Mouse (Mus musculus) 3T3-L1 (cell line): Measurements from ENCODE around the gene Akap8l.
A peak's percentile ranks its signal among the peaks of the same experiment; 100 is the strongest.

Experiments
- DNase-seq: peaks from one replicate; pipeline ENCODE4 v3.0.0-alpha.2; 2015; ENCODE audit warnings: low read depth, low spot score

Akap8l gene

DNA sequence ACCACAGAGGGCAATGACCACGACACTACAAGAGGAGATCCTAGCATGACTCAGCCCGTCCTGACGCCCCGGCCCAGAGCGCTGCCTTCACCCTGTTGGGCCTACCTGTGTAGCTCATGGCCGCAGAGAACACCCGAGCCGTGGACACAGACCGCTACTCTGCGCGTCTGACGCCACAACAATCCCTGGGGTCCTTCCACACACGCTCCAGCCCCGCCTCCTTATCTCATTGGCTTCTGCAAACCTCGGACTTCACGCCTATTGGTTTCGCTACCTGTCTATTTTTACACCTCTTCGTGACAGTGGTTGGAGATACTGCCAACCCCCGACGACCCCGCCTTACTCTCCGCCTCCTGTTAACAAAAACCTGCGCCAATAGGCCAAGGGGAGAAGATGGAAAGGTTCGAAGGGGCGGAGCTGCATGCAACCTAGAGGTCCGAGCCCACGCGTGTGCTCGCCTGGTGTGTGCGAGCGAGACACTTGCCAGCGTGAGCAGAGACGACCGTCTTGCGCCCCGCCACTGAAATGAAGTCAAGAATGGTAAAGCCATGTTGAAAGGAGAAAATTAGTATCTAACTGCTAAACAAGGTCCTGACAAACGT lies at the start of gene Akap8l:
Akap8l (minus strand) TSS at position 226 of the 602 bp plus-strand sequence.
- DNase-seq, result peak; percentile 99

DNA sequence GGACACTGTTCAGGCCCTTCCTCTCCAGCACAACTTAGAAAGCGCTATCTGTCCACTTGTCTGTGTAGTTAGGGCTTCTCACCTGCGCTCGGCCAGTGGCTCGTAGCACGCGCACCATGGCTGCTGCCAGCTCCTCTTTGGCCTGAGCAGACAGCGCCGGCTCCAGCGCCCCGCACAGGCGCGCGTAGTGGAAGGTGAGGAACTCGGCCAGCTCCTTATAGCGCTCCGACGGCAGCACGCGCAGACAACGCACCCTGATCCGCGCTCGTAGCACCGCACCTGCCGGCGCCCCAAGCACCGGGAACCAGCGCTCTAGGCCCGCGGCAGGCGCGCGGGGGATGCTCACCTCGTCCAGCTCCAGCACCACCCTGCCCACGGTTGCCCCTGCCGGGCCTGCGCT lies 45.9 kb upstream of the Akap8l start:
- DNase-seq, result no peak

DNA sequence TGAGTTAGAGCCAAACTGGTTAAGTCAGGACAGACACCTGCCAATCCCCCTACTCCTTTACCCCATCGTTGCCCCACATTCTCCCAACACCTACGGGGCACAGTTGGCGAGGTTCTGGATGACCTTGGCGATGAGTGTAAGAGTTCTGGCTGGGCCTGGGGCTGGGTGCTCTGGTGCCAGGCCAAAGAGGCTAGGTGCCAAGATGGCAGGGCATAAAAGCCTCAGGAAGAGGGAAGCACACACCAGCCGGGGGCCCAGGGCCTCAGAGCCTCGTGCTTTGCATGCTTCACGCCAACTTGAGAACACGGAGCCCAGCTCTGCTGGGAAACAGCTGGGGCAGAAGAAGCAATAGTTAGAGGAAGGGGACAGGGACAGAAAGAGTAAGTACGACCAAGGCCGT lies 43.5 kb upstream of the Akap8l start:
- no peak for DNase-seq

DNA sequence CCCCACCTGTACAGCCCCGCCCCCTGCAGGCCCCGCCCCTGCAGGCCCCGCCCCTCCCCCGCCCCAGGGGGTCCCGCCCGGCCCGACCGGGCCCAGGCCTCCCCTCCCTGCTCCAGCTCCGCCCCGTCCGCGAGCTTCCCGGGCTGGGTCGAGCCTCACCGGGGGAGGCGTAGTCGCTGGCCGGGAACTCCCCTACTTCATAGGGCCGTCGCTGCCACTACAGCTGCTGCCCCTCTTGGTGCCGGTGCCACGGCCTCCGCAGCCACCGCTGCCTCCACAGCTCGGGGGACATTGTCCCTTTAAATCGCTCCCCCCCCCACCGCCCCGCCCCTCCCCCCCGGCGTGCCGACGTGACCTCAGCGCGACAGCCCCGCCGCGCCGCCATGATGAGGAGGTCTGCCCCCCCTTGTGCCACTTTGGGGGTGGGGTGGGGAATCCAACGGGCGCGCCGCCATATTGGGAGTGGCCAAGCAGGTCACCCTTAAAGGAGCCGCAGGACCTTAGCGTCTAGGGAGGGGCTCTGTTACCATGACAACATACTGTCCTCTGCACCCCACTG lies 38.8 kb upstream of the Akap8l start, which contains the start of gene Wiz:
Wiz (minus strand) TSS at position 339 of the 559 bp plus-strand sequence.
- DNase-seq, result peak; percentile 86

DNA sequence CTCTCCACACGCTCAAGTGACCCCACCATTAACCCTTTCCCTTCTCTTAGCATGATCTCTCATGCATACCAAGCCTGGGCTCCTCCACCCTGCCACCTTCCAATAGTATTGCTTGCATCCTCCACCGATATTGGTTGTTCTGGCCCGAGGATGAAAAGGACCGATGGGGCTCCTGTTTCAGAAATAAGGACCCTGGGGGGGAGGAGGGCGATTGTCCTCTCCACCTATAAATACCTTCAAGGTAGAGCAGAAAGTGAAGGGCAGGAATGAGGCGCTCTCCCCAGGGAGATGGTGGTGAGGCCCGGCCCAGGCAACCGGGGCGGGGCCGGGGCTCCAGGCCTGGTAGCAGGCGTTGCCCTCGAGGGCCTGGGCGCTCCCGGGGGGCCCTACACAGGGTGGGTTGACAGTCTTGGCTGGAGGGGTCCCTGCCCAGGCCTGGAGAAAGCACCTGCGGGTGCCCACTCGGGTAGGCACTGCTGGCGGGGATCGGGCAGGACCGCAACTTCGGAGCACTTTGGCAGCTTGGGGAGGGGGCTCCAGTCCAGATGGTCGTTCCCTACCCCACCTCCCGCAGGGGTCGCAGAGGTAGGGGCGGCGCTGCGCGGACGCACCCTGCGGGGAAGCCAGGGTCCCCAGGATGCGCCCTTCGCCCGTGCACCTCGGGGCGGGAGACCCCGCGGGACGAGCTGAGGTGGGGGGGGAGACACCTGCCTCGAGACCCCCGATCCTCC lies 38.1 kb upstream of the Akap8l start:
- peak; percentile 36 for DNase-seq

DNA sequence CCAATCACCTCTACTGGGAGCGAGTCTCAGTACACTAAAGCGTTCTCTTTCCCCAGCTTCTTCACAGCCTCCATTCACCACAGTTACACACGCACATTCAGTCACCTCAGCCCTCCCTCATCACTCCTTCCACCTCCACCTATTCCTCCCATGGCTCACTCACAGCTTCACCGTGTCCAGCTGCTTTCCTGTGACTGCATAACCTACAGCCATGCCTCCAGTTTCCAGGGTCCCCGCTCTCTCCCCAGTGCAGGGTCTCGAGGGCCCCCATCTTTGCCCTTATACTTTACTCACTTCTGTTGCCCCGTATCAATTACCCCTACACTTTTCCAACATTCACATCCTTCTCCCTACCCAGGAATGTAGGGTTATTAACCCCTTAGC lies 37.6 kb upstream of the Akap8l start:
- DNase-seq, result no peak

DNA sequence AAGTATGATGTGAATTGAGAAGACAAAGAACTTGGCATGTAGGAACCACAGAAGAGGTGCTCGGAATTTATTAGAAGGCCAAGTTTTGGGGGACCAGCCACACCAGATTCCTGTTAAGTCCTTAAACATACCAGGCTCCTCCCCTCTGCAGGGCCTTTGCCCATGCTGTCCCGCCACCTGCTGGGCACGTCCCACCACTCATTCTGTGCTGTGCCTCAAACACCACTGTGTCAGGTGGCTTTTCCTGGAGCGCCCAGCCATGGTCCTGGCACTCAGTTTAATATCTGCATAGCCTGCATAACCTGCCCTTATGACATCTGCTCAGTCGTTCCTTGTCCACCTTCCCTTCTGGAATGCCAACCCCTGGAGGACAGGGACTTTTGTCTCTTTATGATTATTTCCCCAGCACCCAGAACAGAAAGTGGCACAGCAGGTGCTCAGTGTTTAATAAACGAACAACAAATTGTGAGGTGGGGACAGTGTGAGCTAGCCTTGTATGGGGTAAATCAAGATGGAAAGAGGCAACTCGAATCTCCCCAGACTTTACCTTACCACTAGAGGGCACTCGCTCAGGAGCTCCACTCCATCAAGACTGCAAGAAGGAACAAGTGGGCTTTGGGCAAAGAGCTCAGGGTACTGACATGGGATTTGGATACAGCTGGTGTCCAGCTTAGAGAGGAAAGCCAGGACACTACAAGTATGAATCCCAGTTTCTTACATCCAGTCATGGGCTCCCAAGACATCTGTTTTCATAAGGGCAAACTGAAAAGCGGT lies 36.4 kb upstream of the Akap8l start:
- DNase-seq, result peak; percentile 66

DNA sequence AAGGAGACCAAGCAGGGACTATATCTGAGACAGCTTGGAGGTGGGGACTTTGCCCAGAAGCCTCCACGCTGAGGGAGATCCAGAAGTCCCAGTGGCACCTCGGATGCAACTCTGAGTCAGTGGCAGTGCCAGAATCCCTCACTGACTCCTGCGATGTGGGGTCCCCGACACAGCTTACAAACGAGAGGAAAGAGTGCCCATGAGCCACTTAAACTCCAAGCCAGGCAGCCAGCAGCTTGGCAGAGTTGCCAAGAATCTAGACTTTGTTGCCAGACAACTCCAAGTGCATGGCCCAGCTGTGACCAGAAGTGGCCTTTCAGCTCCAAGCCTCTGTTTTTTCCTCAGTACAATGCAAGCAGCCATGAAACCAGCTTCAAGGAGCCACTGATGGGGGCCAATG lies 33.3 kb upstream of the Akap8l start:
- no peak for DNase-seq

DNA sequence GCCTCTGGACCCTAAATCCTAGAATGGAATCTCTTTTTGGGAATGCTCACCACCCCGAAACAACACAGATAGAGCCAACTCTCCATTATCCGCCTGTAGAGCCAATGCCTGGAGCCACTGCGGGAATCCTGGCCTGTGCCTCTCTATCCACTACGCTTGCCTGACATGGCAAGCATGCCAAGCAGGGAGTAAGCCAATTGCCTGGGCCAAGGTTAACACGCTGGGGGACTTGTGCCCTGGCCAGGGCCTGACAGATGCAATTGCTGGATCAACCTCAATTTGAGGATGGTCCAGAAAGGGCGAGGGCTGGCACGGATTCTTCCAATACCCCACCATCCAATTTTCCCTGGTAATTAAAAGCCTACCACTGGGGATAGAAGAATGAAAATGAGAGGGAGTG lies 32.2 kb upstream of the Akap8l start:
- no peak for DNase-seq

DNA sequence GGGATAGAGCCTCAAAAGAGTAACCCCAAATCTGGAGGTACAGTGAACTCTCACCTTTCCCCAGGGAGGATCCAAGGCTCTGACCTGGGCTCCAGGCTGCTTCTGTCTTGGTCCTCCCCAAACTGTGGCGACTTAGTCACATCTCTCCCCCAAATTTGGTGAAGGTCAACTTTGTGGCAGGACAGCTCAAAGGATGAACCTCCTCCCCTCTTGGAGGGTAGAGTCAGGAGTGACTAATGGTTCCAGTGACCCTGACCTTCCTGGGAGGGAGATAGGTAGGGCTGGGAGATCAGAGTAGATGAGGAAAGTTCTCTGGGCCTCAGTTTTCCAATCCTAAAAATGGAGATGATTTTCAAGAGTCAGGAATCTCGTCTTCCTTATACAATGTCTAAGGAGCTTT lies 28.4 kb upstream of the Akap8l start:
- no peak for DNase-seq

DNA sequence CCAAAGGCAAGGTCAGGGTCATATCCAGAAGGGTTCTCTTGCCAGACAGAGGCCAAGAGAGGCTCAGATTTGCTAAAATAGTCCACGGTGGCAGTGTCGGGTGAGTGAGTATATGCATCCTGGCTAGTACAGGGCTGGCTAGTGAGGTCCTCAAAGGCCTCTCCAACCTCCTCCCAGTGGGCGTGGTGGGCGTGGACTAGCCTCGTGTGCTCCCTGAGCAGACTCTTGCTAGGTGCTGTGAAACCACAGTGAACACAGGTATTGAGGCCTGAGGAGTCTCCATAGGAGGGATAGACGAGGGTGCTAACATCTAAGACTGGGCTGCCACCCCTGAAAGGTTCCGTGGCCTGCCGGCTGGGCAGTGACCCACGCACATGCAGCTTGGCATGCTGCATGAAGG lies 26.7 kb upstream of the Akap8l start:
- no peak for DNase-seq

DNA sequence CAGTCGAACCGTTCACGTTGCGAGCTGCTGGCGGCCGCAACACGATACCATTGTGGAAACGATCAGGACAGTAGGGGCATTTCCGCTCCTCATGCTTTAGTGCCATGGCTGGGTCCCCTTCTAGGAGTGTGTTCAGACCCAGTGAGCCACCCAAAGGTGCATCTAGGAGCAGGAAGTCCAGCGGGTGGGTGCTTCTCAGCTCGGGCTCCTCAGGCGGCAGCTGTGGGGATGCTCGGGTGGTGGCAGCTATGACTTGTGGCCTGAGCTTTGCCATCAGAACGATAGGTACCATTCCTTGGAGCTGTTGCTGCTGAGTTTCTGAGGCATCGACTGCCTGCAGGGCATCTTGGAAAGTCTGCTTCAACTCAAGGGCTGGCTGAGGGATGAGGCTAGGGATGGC lies 26.1 kb upstream of the Akap8l start:
- DNase-seq, result no peak

DNA sequence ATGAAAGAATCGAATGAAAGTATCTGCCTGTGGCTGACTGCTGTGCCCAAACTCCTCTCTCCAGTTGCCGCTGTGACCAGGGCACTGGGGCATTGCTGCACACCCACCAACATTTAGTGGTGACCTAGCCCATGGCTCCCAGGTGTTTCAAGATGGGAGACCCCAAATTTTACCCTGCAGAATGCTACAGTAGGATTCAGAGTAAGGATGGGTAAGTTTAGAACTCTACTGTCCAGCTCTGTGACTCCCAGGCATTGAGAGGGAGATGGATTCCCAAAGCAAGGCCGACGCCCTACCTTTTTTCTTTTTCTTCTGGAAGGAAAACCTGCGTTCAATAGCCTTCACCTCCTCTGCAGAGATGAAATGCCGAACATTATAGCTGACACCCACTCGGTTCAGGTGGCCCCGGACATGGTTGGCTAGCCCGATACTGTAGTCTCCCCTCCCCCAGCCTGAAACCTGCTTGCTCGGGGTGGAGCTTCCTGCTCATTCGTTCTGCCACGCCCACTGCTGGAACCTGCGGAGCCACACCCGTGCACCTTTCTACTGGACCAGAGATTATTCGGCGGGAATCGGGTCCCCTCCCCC lies 18.7 kb upstream of the Akap8l start:
- no peak for DNase-seq

DNA sequence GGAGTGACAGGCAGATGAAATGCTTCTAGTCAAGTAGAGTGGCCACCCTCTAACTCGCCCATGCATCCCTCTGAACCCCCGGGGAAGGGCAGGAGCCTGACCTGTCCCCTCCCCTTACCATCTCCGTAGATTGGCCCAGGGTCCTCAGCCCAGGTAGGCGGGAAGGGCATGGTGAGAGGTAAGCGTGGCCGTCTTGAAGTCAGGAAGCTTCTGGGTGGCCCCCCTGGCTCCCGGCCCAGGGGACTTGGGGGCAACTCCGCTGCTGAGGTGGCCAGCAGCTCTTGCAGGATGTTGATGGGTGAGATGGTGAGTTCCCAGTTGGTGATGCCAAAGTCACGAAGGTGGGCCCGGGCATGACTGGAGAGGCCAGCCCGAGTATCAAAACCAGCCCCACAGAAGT lies 17.3 kb upstream of the Akap8l start:
- DNase-seq, result no peak

DNA sequence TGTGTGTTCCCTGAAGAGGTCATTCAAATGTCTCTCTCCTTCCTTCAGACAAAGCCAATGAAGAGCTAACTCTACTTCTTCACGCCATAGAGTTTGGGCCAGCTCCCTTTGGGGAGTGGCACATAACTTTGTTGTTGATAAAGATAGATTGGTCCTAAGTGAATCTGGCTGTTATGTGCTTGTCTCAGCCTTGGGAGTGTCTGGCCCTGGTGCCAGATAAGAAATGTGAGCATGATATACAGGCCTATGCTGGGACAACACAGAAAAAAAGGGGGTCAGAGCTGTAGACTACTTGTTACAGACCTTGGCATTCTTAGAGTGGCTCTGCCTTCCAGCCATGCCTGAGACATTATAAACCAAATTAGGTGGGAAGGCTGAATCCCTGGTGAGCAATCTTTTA lies 14.9 kb upstream of the Akap8l start:
- DNase-seq, result no peak

DNA sequence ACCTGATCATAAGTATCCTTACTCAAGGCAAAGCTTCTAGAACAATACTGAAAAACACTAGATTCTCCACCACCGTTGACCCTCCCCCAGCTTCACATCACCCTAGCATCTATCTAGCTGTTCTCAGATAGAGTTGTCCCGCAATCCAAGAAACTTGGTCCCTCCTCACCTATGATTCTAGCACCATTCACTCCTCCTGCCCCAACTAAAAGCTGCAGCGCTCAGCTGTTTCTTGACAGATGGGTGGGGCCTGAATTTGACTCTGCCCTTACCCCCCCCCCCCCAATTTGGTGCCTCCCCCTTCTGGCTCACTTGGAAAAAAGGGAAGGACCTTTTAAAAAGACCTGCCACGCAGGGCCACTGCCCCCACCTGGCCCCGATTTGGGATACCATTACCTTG lies 14.4 kb upstream of the Akap8l start:
- DNase-seq, result no peak

DNA sequence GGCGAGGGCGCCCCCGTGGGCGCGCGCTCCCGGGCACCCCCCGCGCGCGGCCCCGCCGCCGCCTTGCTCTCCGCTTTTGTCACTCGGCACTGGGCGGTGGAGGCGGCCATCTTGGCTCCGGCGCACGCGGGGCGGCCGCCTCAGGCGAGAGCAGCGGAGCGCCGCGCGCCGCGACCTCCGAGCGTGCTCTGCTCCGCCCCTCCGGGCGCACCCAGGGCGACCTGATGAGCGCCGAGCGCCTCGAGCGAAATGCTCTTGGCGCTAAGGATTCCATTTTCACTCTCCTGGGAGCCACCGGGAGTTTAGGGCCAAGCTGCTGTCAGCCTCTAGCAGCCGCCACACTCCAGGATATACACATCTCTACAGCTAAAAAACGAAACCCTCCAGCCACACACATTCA lies 13.9 kb upstream of the Akap8l start:
- DNase-seq, result peak; percentile 92

DNA sequence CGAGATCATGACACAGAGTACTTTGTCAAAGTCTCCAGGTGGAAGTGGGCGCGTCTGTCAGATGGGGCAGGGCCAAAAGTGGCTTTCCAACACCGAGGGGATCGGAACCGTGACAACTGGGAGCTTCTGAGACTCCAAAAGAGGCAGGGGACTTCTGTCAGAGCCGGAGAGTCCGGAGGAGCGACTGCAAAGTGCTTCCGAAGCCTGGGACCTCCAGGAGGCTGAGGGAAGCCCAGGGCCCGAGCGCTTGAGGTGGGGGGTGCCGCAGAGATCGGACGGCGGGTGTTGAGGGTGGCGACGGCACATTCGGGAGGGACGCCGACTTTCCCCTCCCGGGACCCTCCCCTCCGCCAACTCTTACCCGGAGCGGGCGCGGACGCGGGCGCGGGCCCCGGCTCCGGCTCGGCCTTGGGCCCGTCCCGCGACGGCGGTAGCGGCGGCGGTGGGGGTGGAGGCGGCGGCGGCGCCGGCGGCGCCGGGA lies 13.5 kb upstream of the Akap8l start:
- peak; percentile 29 for DNase-seq

DNA sequence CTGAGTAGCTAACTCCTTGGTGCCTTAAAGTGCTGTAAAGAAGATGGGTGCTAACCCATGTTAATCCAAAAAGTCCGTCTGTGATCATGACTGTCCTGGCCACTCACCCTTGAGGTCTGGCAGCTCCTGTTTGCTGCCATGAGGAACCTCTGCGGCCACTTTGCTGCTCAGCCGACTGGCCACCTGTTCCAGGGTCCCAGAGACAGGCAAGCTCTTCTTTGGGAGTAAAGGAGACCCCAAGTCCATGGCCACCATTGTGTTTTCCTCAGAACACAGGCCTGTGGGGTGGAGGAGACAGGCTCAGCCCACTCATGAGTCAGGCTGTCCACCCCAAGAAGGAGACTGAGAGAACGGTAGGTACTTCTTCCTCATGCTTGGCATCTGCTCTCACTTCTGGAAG lies 12.3 kb upstream of the Akap8l start:
- DNase-seq, result no peak

DNA sequence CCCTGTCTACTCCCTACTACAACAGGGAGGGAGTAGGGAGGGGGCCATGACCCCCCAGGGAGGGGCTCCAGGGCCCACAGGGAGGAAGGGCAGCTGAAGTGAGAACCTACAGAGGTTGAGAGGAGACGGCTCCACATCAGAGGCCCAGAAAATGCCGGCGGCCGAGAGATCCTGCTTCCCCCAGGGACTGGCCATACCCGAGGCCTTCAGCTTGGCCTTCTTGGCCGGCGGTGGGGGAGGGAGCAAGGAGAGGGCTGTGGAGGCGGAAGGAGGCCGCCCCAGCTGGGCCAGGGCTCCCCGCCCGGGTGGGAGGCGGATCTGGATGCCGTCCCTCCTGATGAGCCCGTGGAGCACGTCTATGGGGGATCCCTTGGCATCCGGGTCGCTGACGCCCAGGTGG lies 9.5 kb upstream of the Akap8l start:
- no peak for DNase-seq

DNA sequence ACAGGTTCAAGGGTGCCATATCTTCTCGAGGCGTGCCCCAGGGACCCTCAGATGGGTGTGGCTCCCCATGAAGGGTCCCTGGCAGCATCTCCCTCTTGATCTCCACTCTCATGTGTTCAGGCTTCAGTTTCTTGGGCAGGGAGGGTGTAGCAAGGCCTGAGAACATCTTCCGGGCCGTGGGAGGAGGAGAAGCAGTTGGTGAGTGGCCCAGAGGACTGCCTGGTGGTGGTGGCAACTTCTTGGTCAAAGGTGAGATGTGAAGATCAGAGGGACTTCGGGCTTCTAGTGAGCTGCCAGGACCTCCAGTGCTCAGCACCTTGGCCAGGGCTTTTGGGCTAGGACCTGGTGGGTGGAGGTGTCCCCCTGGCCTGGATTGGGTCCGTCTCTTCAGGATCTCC lies 8.5 kb upstream of the Akap8l start:
- no peak for DNase-seq
